Mouse (Mus musculus): Measurements from ENCODE around the gene Hmcn1. TPM values are rescaled to one million over a fixed set of nuclear protein-coding genes. Genes with fewer than 3 reads are reported as not detected.
A peak's percentile ranks its signal among the peaks of the same experiment; 100 is the strongest.

The Hmcn1 gene
- polyA plus RNA-seq, 1 experiment from 2014 or later = 1.0 TPM

GRCm38 (mm10) chr1:150535770-150536534 lies 457.3 kb downstream of the Hmcn1 start:
- 0 out of 2 replicates have a peak overlapping the region, but pooled peaks have one; percentile 12 for H3K4me2 ChIP-seq (replicated peaks)
- 0 out of 2 replicates have a peak overlapping the region, but pooled peaks have one; percentile 10 for H3K9ac ChIP-seq (replicated peaks)
- peak; percentile 53 for ATAC-seq (replicated peaks)
- H3K36me3 ChIP-seq = no peaks in the 10 kb centered on the region
- 41% methylated on average over 16 of the region's 16 CpGs for WGBS
- no peak overlapping the region for H3K27ac ChIP-seq (replicated peaks)
- H3K27me3 ChIP-seq = no peaks in the 10 kb centered on the region
- peaks cover 8% of the 10 kb centered on the region; the same call in 1 of the 2 replicates for H3K4me1 ChIP-seq
- H3K9me3 ChIP-seq = no peaks in the 10 kb centered on the region
- H3K4me3 ChIP-seq = no peak overlapping the region

- Histone ChIP-seq H3K27me3 (no peaks in the 10 kb centered on the region), H3K9me3 (no peaks in the 10 kb centered on the region), H3K4me3 (no peak overlapping the region), H3K27ac (replicated peaks) (no peak overlapping the region), H3K4me2 (replicated peaks) (no peak overlapping the region), H3K36me3 (no peaks in the 10 kb centered on the region), H3K4me1 (peaks cover 8% of the 10 kb centered on the region; the same call in 1 of the 2 replicates), H3K9ac (replicated peaks) (no peak overlapping the region)
- WGBS = 85% methylated on average over 8 of the region's 8 CpGs
- no peak for ATAC-seq (replicated peaks)
These were observed 458.6 kb downstream of the Hmcn1 start for GRCm38 (mm10) chr1:150534587-150534986.

GRCm38 (mm10) chr1:150513041-150513440 lies 480.2 kb downstream of the Hmcn1 start:
- Histone ChIP-seq H3K27me3 (no peaks in the 10 kb centered on the region), H3K4me3 (no peak overlapping the region), H3K9me3 (no peaks in the 10 kb centered on the region), H3K27ac (replicated peaks) (no peak overlapping the region), H3K9ac (replicated peaks) (no peak overlapping the region), H3K36me3 (no peaks in the 10 kb centered on the region), H3K4me2 (replicated peaks) (no peak overlapping the region), H3K4me1 (no peaks in the 10 kb centered on the region)
- ATAC-seq (replicated peaks) = no peak
- WGBS = 95% methylated on average over 2 of the region's 2 CpGs

Other genes starting within 250 kb of the Hmcn1 start
- not detected in 2 replicates for gene Gm47985, start 189.1 kb upstream of the Hmcn1 start, polyA plus RNA-seq (2015; fragmentation: Nextera tagmentation; extraction: Ambion mirVana)
- gene Gm8947, start 198.9 kb upstream of the Hmcn1 start, polyA plus RNA-seq (2015; fragmentation: Nextera tagmentation; extraction: Ambion mirVana) = not detected in 2 replicates
- gene Gm47995, start 205.0 kb upstream of the Hmcn1 start, polyA plus RNA-seq (2015; fragmentation: Nextera tagmentation; extraction: Ambion mirVana) = not detected in 2 replicates
- gene 3110040M04Rik, start 210.7 kb upstream of the Hmcn1 start, polyA plus RNA-seq (2015; fragmentation: Nextera tagmentation; extraction: Ambion mirVana) = not detected in 2 replicates
- not detected in 2 replicates for gene Gm47996, start 216.7 kb upstream of the Hmcn1 start, polyA plus RNA-seq (2015; fragmentation: Nextera tagmentation; extraction: Ambion mirVana)